Mouse (Mus musculus): ENCODE measurements around the gene Mrpl48.

Mrpl48 gene

GRCm38 (mm10) chr7:100530766-100531165 is 77.3 kb downstream of the Mrpl48 start:
- DNase-seq: no peak

GRCm38 (mm10) chr7:100524669-100525068 is 83.4 kb downstream of the Mrpl48 start:
- no peak for DNase-seq

DNA sequence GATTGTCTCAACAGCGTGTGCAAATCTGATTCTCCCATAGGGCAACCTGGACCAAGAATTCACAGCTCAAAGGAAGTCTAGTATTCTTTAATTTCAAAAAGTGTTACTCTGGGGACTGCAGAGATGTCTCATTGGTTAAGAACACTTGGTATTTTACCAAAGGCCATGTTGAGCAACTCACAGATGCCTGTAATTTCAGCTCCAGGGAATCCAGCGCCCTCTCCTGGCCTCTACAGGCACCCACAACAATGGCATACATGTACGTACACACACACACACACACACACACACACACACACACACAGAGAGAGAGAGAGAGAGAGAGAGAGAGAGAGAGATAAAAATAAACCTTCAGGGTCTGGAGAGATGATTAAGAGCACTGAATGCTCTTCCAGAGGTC is 85.9 kb downstream of the Mrpl48 start:
- no peak for DNase-seq

GRCm38 (mm10) chr7:100520663-100521285 is 87.3 kb downstream of the Mrpl48 start:
- DNase-seq: peak; percentile 78

GRCm38 (mm10) chr7:100520204-100520603 is 87.9 kb downstream of the Mrpl48 start:
- no peak for DNase-seq

GRCm38 (mm10) chr7:100514573-100514972 is 93.5 kb downstream of the Mrpl48 start, which contains the start of gene Dnajb13:
Gene Dnajb13, minus strand, starts transcription at chr7:100514960.
- no peak for DNase-seq

- DNase-seq: no peak
Observed at GRCm38 (mm10) chr7:100511602-100512001, 96.5 kb downstream of the Mrpl48 start.

- DNase-seq: no peak
Observed at GRCm38 (mm10) chr7:100508670-100509069, 99.4 kb downstream of the Mrpl48 start.

GRCm38 (mm10) chr7:100506494-100506893 is 101.6 kb downstream of the Mrpl48 start:
- DNase-seq: no peak

- no peak for DNase-seq
Observed at GRCm38 (mm10) chr7:100504740-100505487, 103.2 kb downstream of the Mrpl48 start.

- peak; percentile 44 for DNase-seq
Observed at GRCm38 (mm10) chr7:100503076-100503475, 105.0 kb downstream of the Mrpl48 start.

GRCm38 (mm10) chr7:100502374-100502922 is 105.7 kb downstream of the Mrpl48 start:
- DNase-seq: no peak

GRCm38 (mm10) chr7:100501844-100502373 is 106.2 kb downstream of the Mrpl48 start:
- DNase-seq: no peak

DNA sequence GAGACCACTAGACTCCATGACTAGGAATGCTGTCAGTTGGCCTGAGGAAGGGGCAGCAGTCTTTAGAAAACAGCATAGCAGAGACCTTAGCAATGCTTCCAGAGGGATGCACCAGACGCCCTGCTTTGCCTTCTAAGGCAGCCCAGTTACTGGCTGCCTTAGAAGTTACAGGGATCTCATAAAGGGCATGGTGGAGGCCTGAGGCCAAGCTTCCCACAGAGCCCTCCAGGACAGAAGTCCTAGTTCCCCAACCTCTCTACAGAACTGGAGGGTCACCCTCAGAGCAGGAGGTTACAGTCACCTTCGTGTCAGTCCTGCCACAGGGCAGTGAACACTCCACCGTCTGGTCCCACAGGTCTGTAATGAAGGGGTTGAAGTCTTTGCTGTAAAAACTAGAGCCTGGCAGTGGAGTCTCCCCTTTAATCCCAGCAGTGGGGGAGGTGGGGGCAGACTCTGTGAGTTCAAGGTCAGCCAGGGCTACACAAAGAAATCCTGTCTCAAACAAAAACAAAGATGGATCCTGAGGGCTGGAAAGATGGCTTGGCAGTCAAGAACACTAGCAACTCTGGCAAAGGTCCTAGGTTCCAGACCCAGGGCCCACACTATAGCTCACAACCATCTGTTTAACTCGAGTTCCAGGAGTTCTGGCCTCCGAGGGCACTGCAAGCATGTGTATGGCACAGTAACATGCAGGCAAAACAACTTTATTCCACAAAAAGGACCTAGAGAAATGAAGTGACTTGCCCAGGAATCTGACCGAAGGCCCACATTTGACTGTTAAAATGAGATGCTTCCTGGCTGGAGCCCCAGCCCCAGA is 106.9 kb downstream of the Mrpl48 start:
- peak; percentile 26 for DNase-seq

GRCm38 (mm10) chr7:100500276-100500977 is 107.7 kb downstream of the Mrpl48 start:
- no peak for DNase-seq

DNA sequence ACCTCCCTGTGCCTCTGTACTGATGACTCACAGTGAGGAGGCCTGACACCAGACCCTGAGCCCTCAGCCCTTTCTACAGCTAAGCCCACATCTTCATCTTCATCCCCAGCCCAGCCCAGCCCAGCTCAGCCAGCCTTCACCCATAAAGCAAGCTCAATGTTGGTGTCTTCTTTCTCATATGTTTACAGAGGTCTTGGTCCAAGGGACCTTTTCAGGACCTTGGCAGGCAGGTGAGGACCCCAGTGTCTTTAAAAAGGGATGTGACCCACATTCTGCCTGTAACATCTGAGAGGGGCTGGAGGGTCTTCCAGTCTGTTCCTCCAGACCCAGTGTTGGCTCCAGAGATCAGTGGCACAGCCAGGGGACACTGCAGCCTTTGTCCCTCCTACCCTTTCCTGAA is 108.6 kb downstream of the Mrpl48 start:
- DNase-seq: no peak

DNA sequence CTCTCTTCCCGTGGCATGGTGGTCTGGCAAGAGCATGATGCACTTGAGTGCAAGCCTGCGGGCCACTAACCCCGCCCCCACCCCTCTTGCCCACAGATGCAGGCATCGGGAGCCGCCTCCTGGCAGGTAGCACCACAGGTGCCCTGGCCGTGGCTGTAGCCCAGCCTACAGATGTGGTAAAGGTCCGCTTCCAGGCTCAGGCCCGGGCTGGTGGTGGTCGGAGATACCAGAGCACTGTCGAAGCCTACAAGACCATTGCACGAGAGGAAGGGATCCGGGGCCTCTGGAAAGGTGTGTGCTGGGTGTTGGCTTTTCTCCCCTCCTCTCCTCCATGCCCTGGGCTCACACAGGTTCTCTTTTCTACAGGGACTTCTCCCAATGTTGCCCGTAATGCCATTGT is 110.1 kb downstream of the Mrpl48 start:
- no peak for DNase-seq

DNA sequence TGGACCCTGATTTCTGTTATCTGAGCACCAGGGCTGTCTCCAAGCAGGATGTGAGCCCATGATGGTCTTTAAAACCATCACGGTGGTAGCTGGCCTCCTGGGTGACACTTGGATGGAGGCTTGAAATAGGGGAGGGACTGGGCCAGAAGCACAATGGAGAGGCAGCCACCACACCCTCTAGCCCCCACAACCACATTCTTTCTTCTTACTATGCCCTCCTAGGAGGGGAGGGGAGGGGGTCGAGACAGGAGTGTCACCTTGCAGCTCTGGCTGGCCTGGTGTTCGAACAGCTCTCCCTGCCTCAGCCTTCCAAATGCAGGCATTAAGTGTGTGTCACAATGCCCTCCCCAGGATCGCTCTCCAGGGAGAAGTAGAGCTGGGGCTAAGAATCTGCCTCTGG is 110.7 kb downstream of the Mrpl48 start:
- no peak for DNase-seq

- DNase-seq: no peak
Observed at GRCm38 (mm10) chr7:100496791-100497190, 111.3 kb downstream of the Mrpl48 start.

DNA sequence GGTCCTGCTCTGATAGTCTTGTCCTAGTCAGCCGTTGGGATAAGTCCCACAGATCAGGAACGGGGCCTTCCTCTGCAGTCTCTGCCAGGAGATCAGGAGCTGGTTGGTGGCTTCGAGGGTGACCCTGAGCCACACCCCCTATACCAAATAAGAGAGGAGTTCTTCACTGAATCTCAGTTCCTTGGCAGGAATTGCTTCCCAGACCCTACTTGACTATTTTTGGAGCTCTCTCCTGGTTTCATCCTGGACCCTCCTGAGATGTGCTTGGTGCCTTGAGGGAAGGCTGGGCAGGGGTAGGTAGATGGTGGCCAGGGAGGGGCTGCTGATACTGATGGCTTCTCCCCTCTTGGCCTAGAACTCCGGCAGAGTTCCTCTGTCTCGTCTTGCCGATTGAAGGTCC is 111.7 kb downstream of the Mrpl48 start:
- DNase-seq: no peak
